Mouse (Mus musculus): ENCODE measurements around the gene Vav2. TPM values are rescaled to one million over a fixed set of nuclear protein-coding genes. Genes with fewer than 3 reads are reported as not detected.

Vav2 gene
- total and polyA plus RNA-seq, 2 experiments from 2014 or later, result 7.1 to 39.6 TPM

GRCm38 (mm10) chr2:27396656-27397440 lies 30.0 kb downstream of the Vav2 start:
- H3K9ac ChIP-seq, result no peak overlapping the region
- H3K4me2 ChIP-seq (ENCODE audit: low read depth), result no peak overlapping the region
- H3K27ac ChIP-seq (ENCODE audit: low read depth, low read length), result peak overlapping the region; percentile 64; the same call in 1 of the 2 replicates
- peak; percentile 48 for ATAC-seq
- H3K4me3 ChIP-seq (ENCODE audit: low read depth, low read length), result no peak overlapping the region
- no peaks in the 10 kb centered on the region for H3K9me3 ChIP-seq (ENCODE audit: low read length)
- TF ChIP-seq CTCF (IDR thresholded peaks at IDR 0.05; ENCODE audit: low read depth), result no peak
- peak; percentile 62 for DNase-seq
- H3K27me3 ChIP-seq (ENCODE audit: insufficient read depth, low read length), result no peaks in the 10 kb centered on the region
- 46% methylated on average over 17 of the region's 17 CpGs for WGBS
- peaks cover 24% of the 10 kb centered on the region for H3K4me1 ChIP-seq (ENCODE audit: insufficient read depth)
- no peaks in the 10 kb centered on the region for H3K36me3 ChIP-seq (ENCODE audit: insufficient read depth)

DNA sequence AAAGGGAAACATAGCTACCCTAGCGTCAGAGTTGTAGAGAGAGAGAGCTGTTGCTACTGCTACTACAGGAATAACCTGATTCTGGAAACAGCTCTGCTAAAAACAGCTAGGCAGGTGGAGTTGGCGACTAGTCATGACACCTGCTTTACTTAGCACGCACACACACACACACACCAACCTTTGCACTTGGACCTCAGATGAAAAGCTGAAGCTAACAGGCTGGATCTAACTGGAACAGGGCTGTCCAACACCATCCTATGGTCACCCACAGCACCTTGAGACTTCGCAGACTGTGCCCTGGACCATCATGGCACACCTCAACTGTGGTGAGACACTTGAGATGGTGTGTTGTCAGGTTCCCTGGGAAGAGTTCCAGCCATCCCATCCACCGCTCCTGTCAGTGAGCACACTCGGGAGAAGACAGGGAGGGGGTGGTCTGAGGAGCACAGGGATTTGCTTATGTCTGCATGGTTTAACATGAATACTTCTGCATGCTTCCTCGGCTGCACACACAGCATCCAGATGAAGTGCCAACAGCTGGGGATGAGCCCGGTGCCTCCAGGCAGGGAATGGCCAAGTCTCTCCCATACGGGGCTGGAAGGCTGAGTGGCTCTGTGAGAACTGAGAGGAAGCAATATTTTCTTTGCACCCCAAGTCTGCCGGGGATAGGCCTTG lies 32.5 kb downstream of the Vav2 start:
- H3K27ac ChIP-seq (ENCODE audit: low read depth, low read length), result peak overlapping the region; percentile 45; the same call in 1 of the 2 replicates
- ATAC-seq, result peak; percentile 62

DNA sequence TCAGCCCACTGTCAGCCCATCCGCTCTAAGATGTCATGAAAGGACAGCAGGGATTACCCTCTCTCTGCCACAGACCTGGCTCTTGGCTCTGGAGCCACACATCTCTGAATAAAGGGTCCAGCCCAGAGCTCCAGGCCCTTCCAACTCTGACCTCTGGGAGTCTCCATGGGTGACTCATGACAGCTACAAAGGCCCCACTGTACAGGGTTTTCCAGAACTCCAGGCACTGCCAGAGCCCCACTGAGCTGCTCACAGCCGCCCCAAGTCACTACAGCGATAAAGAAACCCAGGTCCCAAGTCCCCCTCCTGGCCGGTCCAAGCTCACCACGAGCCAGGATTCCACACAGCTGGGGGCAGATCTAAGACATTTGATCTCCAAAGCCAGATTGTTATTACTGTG lies 34.6 kb downstream of the Vav2 start:
- ATAC-seq (no peak; the same call in 1 of the 2 replicates), DNase-seq (no peak)
- WGBS, result 26% methylated on average over 5 of the region's 5 CpGs
- Histone ChIP-seq H3K27me3 (ENCODE audit: insufficient read depth, low read length) (no peaks in the 10 kb centered on the region), H3K9me3 (ENCODE audit: low read length) (no peaks in the 10 kb centered on the region), H3K4me2 (ENCODE audit: low read depth) (no peak overlapping the region), H3K27ac (ENCODE audit: low read depth, low read length) (no peak overlapping the region), H3K4me3 (ENCODE audit: low read depth, low read length) (no peak overlapping the region), H3K36me3 (ENCODE audit: insufficient read depth) (no peaks in the 10 kb centered on the region), H3K4me1 (ENCODE audit: insufficient read depth) (peaks cover 23% of the 10 kb centered on the region), H3K9ac (no peak overlapping the region)
- no peak for TF ChIP-seq CTCF (IDR thresholded peaks at IDR 0.05; ENCODE audit: low read depth)

More for the DNA sequence above, 32.5 kb downstream of the Vav2 start:
- no peak for TF ChIP-seq CTCF (IDR thresholded peaks at IDR 0.05; ENCODE audit: low read depth)
- no peaks in the 10 kb centered on the region for H3K9me3 ChIP-seq (ENCODE audit: low read length)
- DNase-seq, result peak; percentile 46
- no peaks in the 10 kb centered on the region for H3K36me3 ChIP-seq (ENCODE audit: insufficient read depth)
- peaks cover 24% of the 10 kb centered on the region for H3K4me1 ChIP-seq (ENCODE audit: insufficient read depth)
- no peak overlapping the region for H3K9ac ChIP-seq
- WGBS, result 39% methylated on average over 10 of the region's 10 CpGs
- no peak overlapping the region for H3K4me3 ChIP-seq (ENCODE audit: low read depth, low read length)
- H3K4me2 ChIP-seq (ENCODE audit: low read depth), result no peak overlapping the region
- H3K27me3 ChIP-seq (ENCODE audit: insufficient read depth, low read length), result no peaks in the 10 kb centered on the region

GRCm38 (mm10) chr2:27390775-27391174 lies 36.1 kb downstream of the Vav2 start:
- no peak overlapping the region for H3K4me2 ChIP-seq (ENCODE audit: low read depth)
- H3K27ac ChIP-seq (ENCODE audit: low read depth, low read length), result no peak overlapping the region
- ATAC-seq, result no peak
- WGBS, result 56% methylated on average over 4 of the region's 4 CpGs
- no peak for TF ChIP-seq CTCF (IDR thresholded peaks at IDR 0.05; ENCODE audit: low read depth)
- no peak overlapping the region for H3K9ac ChIP-seq
- peaks cover 16% of the 10 kb centered on the region for H3K4me1 ChIP-seq (ENCODE audit: insufficient read depth)
- no peak overlapping the region for H3K4me3 ChIP-seq (ENCODE audit: low read depth, low read length)
- H3K27me3 ChIP-seq (ENCODE audit: insufficient read depth, low read length), result no peaks in the 10 kb centered on the region
- DNase-seq, result no peak
- no peaks in the 10 kb centered on the region for H3K9me3 ChIP-seq (ENCODE audit: low read length)
- peaks cover 3% of the 10 kb centered on the region; the same call in 1 of the 2 replicates for H3K36me3 ChIP-seq (ENCODE audit: insufficient read depth)

DNA sequence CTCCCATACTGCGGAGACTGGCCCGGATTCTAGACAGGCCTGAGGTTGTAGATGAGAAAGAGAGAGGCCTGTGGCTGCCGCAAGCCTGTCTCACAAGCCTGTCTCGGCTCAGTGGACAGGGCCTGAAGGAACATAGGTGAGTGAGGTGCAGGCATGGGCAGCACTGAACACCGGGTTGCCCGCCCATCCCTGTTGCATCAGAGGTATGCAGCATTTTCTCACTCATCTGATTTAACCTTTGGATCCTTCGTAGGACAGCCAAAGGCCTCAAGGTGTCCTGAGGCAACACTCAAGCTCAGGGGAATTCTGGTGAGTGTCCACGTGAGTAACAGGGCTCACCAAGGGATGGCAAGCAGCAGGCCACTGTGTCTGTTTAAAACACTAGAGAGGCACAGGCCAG lies 36.5 kb downstream of the Vav2 start:
- no peak overlapping the region for H3K27ac ChIP-seq (ENCODE audit: low read depth, low read length)
- 78% methylated on average over 8 of the region's 8 CpGs for WGBS
- TF ChIP-seq CTCF (IDR thresholded peaks at IDR 0.05; ENCODE audit: low read depth), result no peak
- no peaks in the 10 kb centered on the region for H3K9me3 ChIP-seq (ENCODE audit: low read length)
- peaks cover 5% of the 10 kb centered on the region; the same call in 1 of the 2 replicates for H3K36me3 ChIP-seq (ENCODE audit: insufficient read depth)
- DNase-seq, result no peak
- H3K4me1 ChIP-seq (ENCODE audit: insufficient read depth), result peaks cover 13% of the 10 kb centered on the region
- H3K4me2 ChIP-seq (ENCODE audit: low read depth), result no peak overlapping the region
- H3K27me3 ChIP-seq (ENCODE audit: insufficient read depth, low read length), result no peaks in the 10 kb centered on the region
- H3K4me3 ChIP-seq (ENCODE audit: low read depth, low read length), result no peak overlapping the region
- ATAC-seq, result no peak
- H3K9ac ChIP-seq, result no peak overlapping the region

DNA sequence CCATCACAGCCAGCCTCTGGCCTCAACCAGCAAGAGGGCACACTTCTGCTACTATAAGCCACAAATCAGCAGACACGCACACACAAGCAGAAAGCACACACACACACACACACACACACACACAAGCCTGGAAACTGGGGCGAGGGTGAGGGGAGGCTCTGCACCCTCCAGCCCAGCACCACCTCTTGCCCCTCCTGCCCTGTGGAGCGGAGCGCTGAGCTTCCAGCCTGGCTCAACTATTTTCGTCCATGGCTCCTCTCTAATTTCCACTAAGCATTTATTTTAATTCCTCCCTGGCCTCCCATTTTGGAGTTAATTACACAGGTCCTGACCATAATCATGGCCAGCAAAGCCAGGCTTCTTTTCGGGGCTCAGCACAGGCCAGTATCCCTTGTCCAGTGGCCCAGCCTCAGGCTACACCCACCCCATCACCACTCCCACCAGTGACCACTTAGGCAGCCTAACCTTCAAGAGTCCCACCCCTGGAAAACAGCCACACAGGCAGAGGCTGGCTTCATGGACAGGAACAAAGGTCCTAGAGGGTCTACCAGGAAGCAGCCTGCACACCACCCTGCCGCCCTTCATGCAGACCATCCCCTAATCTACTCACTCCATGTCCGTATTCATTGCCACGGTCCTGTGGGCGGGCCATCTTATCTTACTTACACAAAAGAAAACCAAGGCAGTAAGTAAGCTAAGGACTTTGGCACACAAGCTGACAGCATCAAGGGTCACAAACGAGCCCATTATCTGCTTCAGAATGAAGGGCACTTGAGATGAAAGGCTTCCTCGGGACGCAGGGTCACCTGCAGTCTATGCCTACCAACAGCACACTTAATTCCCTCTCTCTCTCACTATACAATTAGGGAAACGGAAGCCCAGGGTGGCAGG lies 37.3 kb downstream of the Vav2 start:
- Histone ChIP-seq H3K9ac (no peak overlapping the region), H3K9me3 (ENCODE audit: low read length) (no peaks in the 10 kb centered on the region), H3K4me3 (ENCODE audit: low read depth, low read length) (no peak overlapping the region), H3K36me3 (ENCODE audit: insufficient read depth) (peaks cover 8% of the 10 kb centered on the region; the same call in 1 of the 2 replicates), H3K4me1 (ENCODE audit: insufficient read depth) (peaks cover 6% of the 10 kb centered on the region), H3K4me2 (ENCODE audit: low read depth) (no peak overlapping the region), H3K27ac (ENCODE audit: low read depth, low read length) (no peak overlapping the region), H3K27me3 (ENCODE audit: insufficient read depth, low read length) (no peaks in the 10 kb centered on the region)
- ATAC-seq, result no peak
- DNase-seq, result no peak
- 34% methylated on average over 14 of the region's 14 CpGs for WGBS
- no peak for TF ChIP-seq CTCF (IDR thresholded peaks at IDR 0.05; ENCODE audit: low read depth)

Measured in forebrain, postnatal 0 days (tissue).